Mouse (Mus musculus) left cerebral cortex, adult 8-10 months (tissue): ENCODE measurements at regions not wholly inside any gene's neighbourhood (a gene's known extent, or its start where the extent isn't known, plus 50 kb on each side); places are given as distances from the start of the nearest gene placed in this dataset.

Experiments used
- DNase-seq, 2 experiments: peaks; one replicate each; pipeline ENCODE4 v3.0.0; 2022; ENCODE audit warnings: low spot score in 2 of 2

DNA sequence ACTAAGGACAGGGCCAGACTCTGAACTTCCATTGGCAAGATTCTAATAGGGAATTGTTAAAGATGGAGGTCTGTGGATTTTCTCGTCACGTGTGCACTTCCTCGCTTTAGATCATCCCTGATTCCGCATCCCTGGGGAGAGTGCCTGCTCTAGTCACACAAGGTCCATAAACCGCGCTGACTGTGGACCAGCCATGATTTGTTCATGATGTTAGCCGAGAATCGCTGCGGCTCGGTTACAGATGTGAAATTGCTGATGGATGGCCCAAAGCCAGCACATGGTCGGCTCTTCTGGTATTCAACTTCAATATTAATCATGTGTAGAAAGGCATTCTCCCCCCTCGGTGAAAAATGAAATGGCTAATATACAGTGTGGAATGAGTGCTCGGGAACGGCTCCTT, 387.6 kb upstream of the Nfe2l3 start:
- DNase-seq, result no peak

DNA sequence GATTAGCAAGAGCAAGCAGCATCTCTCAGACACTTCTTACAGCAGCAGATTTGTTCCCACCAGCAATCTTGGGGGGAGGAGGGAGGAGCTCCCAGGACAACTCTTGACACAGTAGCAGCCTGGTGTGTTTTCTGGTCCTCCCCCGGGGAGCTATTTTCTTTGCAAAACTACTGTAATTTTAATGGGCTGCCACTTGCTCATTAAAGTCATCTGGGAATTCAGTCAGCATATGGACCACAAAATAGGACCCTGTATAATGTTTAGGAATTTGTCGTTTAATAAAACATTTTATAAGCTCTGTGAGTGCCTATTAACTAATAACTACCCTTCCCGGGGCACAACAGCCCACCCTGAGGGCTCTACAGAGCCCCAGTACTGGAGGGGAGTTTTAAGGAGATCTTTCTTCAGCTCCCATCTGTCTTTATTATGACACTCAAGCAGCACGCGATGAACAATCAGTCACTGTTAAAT, 380.0 kb upstream of the Nfe2l3 start:
- no peak for DNase-seq

DNA sequence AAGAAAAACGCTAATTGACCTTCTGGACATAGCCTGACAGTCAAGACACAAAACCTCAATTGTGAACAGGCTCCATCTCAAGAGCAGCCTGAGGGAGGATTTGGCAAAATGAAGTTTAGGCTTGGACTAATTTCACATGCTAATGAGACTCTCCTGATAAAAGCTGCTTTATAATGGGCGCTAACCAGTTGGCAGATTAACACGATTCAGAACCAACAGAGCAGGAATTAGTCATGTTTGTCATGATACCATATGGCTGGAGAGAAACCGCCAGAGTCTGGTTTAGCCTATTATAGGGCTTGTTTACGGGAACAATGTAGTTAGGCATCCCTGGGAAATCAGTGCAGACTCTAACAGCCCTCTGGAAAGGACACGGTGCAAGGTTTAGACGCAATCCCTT, 375.2 kb upstream of the Nfe2l3 start:
- peak in 1 of 2 experiments; percentile 16 for DNase-seq

DNA sequence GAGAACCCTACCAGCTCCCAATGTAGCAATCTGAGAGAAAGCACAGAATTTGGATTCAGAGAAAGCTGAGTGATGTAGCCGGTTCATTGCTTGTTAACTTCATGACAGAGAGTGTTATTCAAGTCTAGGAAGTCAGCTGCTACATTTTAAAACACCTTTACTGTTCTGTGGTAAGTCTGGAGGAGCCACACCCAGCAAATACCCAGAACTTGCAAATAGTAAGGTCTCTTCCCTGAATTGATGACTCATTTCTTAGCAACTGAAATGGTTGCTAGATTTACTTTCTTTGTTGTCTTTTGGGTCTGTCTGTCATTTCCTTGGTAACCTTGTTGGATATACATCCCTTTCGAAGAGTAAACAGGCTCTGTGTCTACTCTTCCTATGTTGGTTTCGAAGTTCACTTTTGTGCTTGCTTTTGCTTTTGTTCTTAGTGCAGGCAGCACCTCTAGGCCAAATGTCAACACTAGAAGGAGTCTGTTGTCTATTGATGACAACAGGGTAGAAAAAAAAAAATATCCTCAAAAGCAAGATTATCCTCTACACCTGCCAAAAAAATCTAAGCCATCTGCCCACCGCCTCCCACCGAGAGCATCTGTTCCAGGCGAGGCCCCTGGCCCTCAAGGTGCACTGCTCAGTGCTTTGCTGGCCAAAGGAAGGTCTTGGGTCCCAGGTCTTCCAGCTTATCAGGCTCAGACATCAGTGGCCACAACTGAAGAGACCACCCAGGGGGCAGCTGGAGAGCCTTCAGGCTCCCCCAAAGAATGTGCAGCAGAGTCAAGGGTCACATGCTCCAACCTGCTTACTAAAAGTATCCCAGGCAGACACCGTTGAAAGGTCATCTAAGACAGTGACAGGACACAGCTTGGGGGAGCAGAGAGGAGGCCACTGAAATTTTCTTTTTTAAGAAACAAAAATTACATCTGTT, 372.3 kb upstream of the Nfe2l3 start:
- DNase-seq, result no peak

DNA sequence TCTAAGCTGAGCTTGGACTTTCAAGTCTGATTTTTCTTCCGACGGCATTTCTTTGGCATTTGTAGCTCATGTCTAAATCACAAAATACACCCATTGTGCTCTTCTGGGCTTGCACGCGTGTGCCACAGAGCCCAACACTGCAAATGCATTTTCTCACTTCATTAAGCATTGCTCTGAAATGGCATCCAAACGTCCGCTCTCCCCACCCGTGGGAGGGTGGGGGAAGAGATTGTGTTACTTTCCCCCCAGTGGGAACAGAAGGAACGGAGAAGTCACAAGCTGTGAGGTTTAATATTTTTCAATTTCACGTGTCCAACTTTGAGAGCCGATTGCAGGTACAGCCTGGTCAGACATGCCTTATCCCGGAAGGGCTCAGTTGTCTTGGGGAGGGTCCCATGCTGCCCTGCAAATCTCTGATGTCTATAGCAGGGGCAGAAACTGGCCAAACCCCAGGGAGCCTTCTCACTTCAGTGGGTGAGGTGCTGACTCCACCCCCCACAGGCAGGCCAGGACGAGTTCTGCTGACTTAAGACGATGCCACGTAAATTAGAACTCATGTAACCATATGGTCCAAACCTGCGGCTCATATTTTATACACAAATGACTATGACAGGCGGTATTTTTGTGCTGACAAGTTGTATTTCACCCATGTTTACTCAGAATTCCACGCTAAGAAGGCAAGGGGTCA, 371.5 kb upstream of the Nfe2l3 start:
- DNase-seq, result no peak

DNA sequence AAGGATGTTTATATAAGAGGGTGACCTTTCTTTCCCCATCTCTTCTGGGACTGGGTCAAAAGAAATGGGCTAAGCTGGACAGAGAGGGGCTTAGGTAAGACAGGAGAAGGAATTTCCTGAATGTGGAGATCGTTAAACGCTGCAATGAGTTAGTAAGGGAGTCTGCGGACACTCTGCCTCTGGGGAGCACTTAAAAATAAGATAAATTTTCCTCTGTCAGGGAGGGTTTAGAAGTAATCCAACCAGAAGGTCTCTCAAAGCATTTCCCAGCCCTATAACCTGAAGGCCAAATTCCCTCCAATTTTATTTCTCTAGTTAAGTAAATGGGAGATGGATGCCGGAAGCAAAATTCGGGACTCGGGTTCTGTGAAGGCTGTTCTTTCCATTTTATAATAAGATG, 367.3 kb upstream of the Nfe2l3 start:
- no peak for DNase-seq

DNA sequence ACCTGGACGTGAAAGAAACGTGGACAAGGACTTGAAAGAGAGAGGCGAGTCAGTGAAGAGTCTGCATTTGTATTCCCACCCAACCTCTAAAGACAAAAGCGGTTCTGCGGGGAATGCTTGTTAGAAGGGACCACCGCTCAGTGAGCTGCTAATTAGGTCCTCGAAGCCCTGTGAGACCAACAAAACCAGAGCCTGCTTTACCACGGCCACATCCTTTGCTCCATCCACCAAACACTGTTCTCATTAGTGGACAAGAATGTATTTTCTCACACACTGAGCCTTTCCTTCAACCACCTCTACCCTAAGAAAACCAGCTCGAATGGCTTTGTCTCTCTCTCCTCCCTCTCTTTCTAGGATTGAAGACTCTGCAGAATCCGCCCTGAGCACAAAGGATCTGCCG, 365.1 kb upstream of the Nfe2l3 start:
- no peak for DNase-seq

DNA sequence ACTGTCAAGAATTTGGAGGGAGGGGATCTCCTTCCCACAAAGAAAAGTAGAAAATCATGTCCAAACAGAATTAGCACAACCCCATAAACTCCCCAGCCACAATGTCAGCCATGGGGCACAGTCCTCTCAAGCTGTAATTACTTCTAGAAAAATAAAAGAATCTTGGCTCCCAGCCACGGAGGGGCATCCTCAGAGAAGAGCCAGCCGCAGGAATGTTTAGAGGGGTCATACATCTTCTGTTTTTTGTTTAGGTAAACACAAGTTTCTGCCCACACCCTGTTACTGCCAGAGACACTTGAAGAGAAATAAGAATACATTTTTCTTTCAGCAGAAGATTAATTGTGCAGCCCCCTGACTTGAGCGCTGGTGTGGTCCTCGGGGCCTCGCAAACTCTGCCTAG, 362.5 kb upstream of the Nfe2l3 start:
- no peak for DNase-seq

DNA sequence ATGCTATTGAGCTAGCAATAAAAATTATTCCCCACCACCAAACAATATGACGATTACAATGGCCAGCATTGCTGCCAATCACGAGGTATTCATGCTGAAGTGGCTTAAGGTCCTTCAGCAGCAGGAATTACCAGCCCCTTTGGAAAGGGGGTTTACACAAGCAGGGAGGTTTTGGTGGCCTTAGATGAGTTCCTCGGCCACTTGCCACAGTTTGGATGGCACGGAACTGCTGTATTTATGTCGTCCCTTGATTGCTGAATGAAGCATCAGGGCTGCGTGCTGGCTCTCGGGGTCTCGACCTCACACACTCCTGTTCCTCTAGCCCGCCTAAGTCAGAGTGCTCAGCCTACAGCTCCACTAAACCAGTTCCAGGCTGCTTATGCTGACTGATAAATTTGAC, 361.2 kb upstream of the Nfe2l3 start:
- DNase-seq, result no peak

DNA sequence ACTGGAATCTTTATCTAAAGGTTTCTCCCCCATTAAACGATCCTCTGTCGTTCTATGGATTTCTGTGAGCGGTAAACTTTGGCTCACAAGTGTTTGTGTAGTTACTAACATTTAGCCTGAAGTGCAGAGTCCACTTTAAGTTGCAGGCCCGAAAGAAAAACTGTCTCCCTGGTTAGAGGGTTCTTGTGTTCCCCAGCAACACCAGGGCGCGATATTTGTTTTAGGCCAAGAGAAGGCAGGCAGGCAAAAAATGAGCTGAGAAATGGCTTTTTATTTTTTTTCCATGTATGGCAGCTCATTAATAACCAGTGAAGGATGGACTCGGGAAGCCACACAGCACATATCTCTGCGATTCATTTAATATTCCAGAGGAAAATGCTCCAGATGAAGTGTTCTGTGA, 357.4 kb upstream of the Nfe2l3 start:
- no peak for DNase-seq

DNA sequence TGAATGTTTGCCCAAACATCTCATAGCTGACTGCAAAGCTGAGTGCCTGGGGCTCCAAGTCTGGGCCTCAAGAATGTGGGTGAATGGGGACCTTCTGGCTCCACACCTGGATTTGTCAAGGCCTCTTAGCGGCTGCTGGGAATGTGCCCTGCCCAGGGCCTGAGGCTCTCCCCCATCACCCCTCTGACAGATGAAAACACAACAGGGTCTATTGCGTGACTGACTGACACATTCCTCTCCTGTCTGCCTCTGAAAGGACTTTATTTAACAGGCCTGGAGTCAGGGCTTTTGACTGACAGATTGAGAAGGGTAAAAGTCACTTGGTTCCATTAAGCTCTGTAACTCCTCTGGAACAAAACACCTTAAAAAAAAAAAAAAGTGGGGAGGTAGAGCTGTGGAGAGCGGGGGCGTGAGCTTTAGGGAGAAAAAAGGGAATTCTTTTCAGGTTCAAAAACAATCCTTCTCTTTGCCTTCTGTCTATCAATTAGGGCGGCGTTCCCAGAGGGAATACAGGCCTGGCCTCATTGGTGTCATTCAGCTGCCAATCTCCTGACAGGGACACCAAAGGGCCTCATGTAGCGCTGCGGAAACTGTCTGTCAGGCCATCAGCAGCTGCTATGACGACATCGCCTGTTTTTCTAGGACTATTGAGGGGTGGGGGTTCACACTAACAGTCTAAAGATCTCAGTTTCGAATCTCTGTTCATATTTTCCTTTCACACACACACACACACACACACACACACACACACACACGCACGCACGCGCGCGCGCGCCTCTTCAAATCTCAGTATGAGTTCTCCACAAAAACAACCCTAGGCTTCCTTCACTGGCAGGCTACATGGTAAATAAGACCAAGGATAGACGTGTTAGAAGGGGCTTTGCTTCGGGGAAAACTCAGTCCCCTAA, 355.4 kb upstream of the Nfe2l3 start:
- no peak for DNase-seq

DNA sequence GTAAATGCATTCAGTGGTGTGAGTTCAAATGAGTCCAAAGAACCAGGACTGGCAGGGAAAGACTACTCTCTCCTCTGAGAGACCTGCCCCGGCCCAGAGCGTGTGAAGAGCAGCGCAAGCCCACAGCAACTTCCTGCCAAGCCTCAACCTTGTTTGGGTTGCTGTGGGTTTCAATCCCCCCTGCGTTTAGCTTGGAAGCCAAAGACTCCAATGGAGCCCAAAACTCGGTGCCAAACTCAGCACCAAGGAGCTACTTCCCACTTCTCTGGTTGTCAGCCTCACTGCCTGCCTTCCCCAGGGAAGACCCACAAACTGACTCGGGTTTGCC, 354.7 kb upstream of the Nfe2l3 start:
- no peak for DNase-seq

DNA sequence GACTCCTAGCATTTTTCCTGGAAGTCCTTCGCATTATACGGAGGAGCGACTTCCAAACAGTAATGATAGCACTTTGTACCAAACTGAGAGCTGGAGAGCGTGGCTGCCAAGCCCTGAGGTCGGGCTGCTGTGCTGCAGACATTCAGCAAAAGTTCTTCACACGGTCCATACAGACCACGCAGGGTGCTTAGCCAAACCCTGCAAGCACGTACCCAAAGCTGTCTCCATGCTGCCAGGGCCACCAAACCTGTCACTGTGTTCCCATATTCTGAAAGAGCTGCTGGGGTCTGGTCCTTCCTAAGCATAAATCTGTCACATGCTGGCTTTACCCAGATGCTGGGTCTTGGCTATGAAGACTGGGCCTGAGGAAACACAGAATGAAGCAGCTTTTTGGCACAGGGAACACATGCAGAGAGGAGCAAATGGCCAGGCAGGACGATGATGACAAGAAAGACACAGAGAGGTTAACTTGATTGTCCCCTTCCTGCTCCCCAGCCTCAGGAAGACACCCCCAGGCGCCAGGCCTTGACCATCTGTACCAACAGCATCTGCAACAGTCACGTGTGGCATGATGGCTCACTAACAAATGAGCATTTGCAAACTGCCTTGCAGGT, 354.0 kb upstream of the Nfe2l3 start:
- DNase-seq, result no peak

DNA sequence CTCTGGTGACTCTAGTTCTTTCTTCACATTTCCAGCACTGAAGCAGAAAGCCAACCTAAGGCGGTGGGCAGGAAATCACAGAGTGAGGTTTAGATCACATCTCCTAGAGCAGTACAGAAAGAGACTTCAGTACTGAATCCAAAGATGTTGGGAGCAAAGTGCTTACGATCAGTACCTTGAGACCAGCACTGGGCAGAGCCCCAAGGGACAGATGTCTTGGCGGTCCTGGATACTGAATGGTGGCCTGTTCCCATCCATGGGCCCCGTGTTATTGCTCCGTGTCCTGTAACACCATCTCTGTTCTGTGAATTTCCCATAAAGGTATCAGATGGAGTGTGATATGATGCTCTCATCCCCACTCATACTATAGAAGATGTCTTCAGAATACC, 353.5 kb upstream of the Nfe2l3 start:
- no peak for DNase-seq

DNA sequence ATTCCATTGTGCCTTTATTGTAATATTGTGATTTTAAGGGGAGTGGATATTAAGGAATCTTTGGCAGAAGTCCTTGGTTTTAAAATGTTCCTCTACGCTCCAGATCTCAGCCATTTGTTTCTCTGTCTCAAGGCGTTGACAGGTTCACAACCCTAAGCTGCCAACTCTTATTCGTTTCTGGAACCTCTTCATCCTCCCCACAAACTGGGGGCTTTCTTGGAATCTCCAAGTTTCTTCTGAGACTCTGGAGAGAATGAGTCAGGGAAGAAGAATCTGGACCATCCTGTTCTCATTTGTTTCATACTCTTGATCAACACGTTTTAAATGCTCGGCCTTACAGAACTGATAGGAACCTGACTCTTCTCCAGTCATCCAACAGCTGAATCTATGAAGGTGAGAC, 351.4 kb upstream of the Nfe2l3 start:
- no peak for DNase-seq

DNA sequence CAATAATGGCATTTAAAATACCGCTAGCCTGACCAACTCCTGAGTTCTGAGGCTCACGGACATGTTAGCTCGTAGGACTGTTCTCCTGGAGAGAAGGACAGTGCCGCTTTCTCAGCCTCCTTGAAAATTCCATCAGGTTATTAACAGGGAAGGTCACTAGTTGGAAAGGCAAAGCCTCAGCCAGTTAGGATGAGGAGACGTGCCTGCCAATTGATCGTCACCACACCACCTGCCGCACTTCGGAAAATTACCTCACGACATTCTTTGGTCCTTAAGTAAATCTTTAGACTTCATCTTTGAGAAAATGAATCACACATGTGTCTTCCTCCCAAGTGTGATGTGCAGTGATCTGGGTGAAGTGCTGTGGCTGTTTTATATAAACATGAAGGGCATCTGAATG, 347.8 kb upstream of the Nfe2l3 start:
- no peak for DNase-seq

DNA sequence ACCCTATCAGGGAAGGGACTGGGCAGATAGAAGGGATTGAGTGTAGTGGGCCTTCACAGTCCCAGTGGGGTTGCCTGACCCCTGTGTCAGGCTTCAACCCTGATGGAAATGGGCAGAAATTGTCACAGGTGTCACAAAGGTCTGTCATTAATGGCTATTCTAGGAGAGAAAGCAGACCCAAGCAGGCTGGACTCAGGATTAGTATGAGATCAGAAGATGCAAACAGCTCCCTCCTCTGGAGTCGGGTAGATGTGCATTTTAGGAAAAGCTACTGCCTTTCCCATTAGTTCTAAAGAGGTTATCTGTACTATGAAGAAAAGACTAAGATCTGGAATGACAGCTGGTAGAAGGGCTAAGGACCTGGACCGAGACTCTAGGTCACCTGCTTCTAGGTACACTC, 346.9 kb upstream of the Nfe2l3 start:
- DNase-seq, result no peak

DNA sequence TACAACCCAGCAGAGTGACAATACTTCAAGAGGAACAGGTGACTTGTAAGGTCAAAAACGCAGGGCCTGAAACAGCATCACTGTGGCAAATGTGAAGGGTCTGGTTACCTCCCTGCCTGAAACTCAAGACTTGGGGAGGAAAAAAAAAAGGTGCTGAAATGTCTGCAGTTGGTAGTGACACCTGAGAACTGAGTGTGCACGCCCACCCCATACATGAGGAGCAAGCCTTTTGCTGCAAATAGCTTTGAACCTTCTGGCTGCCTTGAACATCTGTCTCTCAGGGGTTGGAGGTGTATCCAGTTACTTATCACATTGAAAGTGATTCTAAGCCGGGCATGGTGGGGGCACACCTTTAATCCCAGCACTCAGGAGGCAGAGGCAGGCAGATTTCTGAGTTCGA, 346.1 kb upstream of the Nfe2l3 start:
- DNase-seq, result no peak

DNA sequence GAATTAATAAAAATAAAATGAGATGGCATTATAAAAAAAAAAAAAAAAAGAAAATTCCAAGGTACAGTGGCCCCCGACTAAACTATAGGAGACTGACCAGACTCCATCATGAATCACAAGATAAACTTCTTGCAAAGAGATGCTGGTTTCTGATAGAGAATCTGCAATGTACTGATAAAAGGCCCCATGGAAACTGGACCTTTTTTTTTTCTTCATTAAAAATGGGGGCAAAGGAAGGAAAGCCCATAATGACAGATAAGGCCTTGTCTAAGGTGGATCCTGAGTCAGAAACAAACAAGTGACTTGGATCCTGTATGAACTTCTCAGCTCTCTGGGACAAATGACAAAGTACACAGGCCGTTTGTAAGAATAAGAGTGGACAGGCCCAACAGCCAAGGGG, 344.7 kb upstream of the Nfe2l3 start:
- no peak for DNase-seq

DNA sequence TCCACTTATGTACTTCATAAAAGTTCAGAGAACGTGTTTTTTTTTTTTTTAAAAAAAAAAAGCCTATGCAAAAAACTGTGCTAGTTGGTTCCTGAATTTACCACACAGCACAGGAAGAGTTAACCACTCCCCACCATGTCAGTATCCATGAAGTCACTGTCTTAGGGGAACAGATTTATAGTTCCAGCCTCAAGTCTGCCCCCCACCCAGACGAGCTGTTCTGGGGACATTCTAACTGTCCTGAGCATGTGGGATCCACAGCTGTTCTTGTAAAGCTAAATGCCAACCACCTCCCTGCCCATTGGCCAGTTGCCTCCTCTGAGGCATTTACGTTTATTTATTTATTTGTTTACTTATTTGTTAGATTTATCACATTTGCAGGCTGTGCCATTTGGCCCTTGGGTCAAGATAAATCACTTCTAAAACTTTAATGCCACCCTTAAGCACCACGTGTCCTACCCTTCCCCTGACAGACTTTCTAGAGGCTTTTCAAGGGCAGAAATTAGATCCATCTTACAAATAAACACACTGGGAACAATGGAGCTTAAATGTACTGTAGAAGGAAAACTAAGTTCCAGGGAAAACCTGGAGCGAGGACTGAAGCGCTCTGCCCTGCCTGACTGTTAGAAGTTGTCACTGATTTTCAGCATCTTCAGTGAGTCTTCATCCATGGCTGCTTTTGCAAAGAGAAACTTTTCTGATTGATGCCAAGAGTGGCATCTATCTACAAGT, 343.7 kb upstream of the Nfe2l3 start:
- DNase-seq, result no peak

DNA sequence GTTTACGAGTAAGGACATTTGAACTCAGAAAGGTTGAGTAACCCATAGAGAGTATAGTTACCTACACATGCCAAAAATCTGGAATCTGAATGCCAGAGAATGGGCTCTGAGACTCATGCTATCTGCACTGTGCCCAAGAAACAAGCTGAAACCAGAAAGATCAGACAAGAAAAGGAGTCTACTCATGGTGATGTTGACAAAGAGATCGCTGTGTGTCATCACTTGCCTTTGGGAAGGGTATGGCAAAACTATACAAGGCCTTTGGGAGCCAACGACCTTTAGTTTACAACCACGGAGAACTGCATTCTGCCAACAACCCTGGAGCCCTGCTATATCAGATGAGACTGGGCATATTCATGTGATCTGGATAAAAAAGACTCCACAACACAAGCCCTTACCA, 339.3 kb upstream of the Nfe2l3 start:
- no peak for DNase-seq
